Mouse (Mus musculus): ENCODE measurements around the gene Lztfl1.
"Not testable (repeated sequence)": the region's sequence is repeated elsewhere in the genome, so short reads cannot be mapped to it uniquely, and the experiment has no call there.

The Lztfl1 gene

DNA sequence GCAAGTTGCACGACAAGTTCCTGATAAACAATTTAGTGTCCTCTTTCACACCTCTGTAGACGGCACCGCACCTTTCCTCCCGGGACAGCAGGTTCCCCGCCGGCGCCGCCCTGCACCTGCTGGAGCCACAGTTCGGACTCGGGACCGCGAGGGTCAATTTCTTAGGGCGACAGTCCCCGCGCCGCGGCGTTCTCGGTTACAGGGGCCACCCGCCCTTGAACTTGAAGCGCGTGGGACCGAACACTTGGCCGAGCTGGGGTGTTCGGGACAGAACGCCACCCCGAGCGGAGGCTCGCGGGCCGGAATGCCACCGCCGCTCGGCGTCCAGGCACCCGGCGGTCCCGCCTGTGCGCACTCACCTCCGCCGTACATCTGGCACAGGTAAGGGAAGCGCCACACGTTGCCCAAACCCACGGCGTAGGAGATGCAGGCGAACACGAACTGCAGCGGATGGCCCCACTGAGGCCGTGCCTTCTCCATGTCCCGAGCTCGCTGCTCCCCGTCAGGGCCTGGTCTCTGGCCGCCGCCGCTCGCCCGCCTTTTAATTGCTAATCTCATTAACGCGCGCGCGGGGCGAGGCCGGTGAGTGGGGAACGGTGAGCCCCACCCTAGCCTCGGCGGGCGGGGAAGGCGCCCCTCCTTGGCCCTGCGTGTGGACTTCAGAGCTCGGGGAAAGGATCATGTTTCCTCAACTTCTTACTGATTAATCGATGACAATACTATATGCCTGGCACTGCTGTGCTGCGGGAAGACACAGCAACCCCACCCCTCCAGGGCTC, 39.0 kb downstream of the Lztfl1 start, which contains the start of the genes Ccr9 and Slc6a20a:
Gene Ccr9, plus strand, starts transcription at position 113 of the 779 bp plus-strand sequence.
Gene Slc6a20a, minus strand, starts transcription at position 559 of the 779 bp plus-strand sequence.
- peak; percentile 61 to 74 for DNase-seq

DNA sequence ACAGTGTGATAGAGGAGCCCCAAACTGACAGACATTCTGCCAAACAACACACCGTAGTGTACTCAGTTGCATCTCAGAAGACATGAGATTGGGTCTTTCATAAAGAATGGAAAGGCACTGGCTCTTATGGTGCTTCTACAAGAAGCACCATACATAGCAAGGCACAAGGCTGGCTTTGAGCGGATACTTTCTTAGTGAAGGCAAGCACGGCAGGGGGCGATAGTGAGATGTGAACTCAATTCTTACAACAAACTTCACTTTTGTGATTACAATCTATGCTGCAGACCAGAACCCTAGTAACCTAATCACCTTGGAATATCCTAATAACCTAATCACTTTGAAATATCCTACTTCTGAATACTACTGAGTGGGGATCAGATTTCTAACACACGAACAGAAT, 51.9 kb downstream of the Lztfl1 start:
- peak; percentile 73 to 75 for DNase-seq

DNA sequence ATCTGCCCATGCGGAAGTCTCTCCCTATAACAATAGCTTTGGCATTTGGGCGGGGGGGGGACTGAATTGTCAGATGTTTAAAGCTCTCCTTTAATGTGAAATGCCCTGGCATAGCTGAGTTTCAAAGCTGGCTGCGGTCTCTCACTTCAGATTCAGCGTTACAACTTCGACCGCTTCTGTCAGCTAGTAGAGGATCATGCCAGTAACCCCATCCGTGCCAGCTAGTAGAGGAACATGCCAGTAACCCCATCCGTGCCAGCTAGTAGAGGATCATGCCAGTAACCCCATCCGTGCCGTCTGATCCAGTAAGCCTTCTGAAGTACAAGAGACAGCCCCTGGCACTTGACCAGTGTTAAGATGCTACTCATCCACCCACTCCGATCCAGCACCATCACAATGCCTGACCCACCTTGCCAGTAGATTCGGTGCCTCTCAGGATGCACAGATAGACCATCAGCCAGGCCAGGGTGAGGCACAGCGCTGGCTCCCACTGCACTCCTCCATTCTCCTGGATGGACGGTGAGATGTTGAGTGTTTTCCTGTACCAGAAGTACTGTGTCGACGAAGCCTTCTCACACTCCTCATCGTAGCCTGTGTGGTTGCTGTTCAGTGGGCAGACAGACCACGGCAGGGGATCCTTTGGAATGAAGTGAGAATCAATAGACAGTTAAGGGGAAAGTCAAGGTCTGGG, 57.4 kb downstream of the Lztfl1 start:
- not testable (repeated sequence) for DNase-seq

DNA sequence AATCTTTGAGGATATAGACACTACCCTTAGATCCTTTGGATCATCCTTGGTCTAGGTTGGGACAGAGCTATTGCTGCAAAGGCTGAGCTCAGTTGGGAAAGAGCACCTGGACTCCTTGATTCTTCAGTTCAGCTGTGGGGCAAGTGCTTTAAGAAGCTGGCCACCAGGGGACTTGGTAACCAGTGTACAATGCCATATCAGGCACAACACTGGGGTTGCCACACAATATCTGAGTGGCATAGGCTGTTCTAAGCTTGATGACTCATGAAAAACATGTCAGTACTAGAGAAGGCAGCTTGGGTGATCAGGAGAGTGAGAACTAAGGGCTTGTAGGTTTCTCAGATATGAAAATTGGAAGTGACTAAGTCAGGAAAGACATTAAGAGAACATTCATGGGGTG, 58.5 kb downstream of the Lztfl1 start:
- no peak for DNase-seq

DNA sequence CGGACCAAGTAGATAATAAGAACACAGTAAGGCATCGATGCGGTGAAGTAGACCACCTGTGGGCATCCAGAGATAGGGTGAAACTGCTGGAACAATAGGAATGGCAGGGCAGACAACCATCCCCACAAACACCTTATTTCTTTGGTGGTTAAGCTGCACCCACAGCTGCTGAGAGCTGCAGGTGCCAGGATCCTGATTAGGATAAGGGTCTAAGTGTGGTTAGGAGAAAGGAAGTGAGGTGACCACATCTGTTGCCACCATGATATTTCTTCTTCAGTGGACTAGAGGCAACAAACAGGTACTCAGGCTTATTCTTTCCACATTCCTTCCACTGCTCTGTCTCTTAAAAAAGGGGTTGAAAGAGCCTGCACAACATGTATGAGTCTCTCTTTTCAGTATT, 60.0 kb downstream of the Lztfl1 start:
- DNase-seq: no peak

DNA sequence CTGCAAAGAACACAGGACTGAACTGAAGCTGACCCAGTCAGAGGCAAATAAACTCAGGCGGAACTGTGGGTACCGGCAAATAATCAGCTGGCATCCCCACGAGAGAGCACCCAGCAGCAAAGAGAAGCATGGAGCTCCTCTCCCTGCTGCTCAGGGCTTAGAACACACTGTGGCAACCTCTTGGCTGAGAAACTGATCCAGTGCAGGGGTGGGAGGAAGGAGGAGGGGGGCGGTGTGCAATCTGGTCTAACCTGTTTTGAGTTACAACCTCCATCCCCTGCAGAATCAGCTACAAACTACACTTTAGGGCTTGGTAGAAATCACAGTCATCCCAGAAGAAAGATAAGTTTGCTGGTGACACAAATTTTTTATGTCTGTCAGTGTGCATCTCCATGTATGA, 66.1 kb downstream of the Lztfl1 start:
- DNase-seq: peak in 1 of 2 experiments; percentile 13

DNA sequence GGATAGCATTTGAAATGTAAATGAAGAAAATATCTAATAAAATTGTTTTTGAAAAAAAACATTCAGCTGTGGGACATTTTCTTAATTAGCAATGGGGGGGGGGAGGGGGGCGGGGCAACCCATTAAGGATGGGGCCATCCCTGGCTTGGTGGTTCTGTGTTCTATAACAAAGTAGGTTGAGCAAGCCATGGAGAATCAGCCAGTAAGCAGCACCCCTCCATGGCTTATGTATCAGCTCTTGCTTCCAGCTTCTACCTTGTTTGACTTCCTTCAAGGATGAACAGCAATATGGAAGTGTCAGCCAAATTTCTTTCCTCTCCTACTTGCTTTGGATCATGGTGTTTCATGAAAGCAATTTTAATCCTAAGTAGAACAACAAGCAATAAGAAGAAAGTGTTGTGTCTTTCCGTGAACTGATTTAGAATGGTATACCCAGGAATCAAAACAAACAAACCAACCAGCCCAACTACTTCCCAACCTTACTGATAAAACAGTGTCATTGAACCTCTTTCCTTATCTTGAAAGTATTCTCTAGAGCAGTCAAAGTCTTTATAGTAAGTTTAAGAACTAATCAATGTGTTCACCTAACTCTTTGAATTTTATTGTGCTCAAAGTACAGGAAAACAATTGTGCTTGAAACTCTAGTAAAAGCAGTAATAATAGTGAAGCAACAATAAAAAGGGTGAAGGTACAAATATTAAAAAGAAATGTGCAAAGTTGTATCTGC, 67.5 kb downstream of the Lztfl1 start:
- DNase-seq: no peak

All from kidney, postnatal 4 days (tissue).